Mouse (Mus musculus) right cerebral cortex, adult 2 months (tissue): ENCODE results near the gene Cog2.

ENCODE experiments used
- DNase-seq, 2 experiments: peaks; one replicate each; pipeline ENCODE4 v3.0.0; 2021 to 2022; ENCODE audit warnings: low spot score in 2 of 2

Cog2 gene

GRCm38 (mm10) chr8:124520249-124521080 is at the start of gene Cog2:
Gene Cog2, plus strand, starts transcription at chr8:124520767.
- peak; percentile 92 for DNase-seq

GRCm38 (mm10) chr8:124475690-124476089 is 44.9 kb upstream of the Cog2 start:
- no peak for DNase-seq

GRCm38 (mm10) chr8:124476701-124477100 is 43.9 kb upstream of the Cog2 start:
- peak; percentile 84 to 89 for DNase-seq

- DNase-seq: no peak
Measured at GRCm38 (mm10) chr8:124479251-124479650, 41.3 kb upstream of the Cog2 start.

GRCm38 (mm10) chr8:124480321-124480720 is 40.2 kb upstream of the Cog2 start:
- no peak for DNase-seq

- DNase-seq: no peak
Measured at GRCm38 (mm10) chr8:124482790-124483189, 37.8 kb upstream of the Cog2 start.

GRCm38 (mm10) chr8:124483356-124484115 is 37.0 kb upstream of the Cog2 start:
- DNase-seq: no peak

GRCm38 (mm10) chr8:124489311-124489710 is 31.3 kb upstream of the Cog2 start:
- DNase-seq: no peak

GRCm38 (mm10) chr8:124489786-124490185 is 30.8 kb upstream of the Cog2 start:
- no peak for DNase-seq

GRCm38 (mm10) chr8:124494397-124494796 is 26.2 kb upstream of the Cog2 start:
- no peak for DNase-seq

GRCm38 (mm10) chr8:124494955-124495354 is 25.6 kb upstream of the Cog2 start:
- DNase-seq: no peak

- DNase-seq: no peak
Measured at GRCm38 (mm10) chr8:124495676-124496075, 24.9 kb upstream of the Cog2 start.

- DNase-seq: no peak
Measured at GRCm38 (mm10) chr8:124496266-124496665, 24.3 kb upstream of the Cog2 start.

GRCm38 (mm10) chr8:124496871-124497270 is 23.7 kb upstream of the Cog2 start:
- DNase-seq: no peak

- DNase-seq: no peak
Measured at GRCm38 (mm10) chr8:124498398-124498797, 22.2 kb upstream of the Cog2 start.

- DNase-seq: no peak
Measured at GRCm38 (mm10) chr8:124499236-124499937, 21.2 kb upstream of the Cog2 start.

GRCm38 (mm10) chr8:124499938-124500239 is 20.7 kb upstream of the Cog2 start:
- DNase-seq: no peak

- DNase-seq: no peak
Measured at GRCm38 (mm10) chr8:124505626-124506025, 14.9 kb upstream of the Cog2 start.

GRCm38 (mm10) chr8:124507572-124508320 is 12.8 kb upstream of the Cog2 start:
- DNase-seq: peak; percentile 74 to 76

GRCm38 (mm10) chr8:124508321-124508695 is 12.3 kb upstream of the Cog2 start:
- no peak for DNase-seq

- DNase-seq: no peak
Measured at GRCm38 (mm10) chr8:124509156-124509555, 11.4 kb upstream of the Cog2 start.

GRCm38 (mm10) chr8:124516039-124516438 is 4.5 kb upstream of the Cog2 start:
- no peak for DNase-seq
